Mouse (Mus musculus) monocyte, adult 2 months (primary cell): Measurements from ENCODE around the gene Vmn2r53.
"Not testable (repeated sequence)": the region's sequence is repeated elsewhere in the genome, so short reads cannot be mapped to it uniquely, and the experiment has no call there.

Source experiments
- DNase-seq, 2 experiments: peaks; one replicate each; pipeline ENCODE4 v3.0.0; 2022; ENCODE audit warnings: low spot score in 2 of 2, low read depth in 1 of 2

Gene Vmn2r53

DNA sequence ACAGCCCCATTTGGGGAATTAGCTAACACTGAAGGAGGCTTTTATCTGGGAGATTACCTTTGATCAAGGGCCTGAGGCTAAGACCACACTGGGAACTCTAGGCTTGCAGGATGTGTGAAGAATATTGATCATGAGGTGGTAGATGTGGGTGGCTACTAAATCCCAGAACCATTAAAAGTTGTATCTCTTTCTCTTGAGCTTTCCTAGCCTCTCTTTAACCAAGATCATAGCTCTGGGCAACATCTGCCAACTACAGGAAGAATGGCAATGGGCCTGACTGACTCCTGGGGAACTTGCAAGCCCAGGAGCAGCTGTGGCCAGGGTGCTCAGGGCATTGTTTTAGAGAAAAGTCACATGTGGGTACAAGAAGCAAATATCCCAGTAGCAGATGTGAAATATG is at the start of gene Vmn2r53:
Gene Vmn2r53 (minus strand): TSS at position 101 of the 400 bp plus-strand sequence.
- DNase-seq: no peak

DNA sequence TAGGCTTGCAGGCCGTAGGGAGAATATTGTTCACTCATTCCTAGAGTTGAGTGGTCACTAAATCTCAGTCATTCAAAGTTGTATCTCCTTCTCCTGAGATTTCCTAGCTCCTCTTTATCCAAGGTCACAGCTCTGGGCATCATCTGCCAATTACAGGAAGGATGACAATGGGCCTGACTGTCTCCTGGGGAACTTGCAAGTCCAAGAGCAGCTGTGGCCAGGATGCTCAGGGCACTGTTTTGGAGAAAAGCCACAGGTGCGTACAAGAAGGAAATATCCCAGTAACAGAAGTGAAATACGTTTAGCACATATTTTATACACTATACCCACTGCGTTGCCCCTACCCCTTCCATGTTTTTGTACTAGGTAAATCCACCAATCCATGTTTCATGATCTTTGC is 31.6 kb upstream of the Vmn2r53 start, which contains the start of gene Vmn2r54:
Gene Vmn2r54 (minus strand): TSS at position 101 of the 400 bp plus-strand sequence.
- not testable (repeated sequence) for DNase-seq
